Mouse (Mus musculus) gastrocnemius, adult 8-10 months (tissue): ENCODE data around the gene Rragd. TPM values are rescaled to one million over a fixed set of nuclear protein-coding genes. Genes with fewer than 3 reads are reported as not detected.

Experiments used
- DNase-seq, 2 experiments: peaks; one replicate each; pipeline ENCODE4 v3.0.0; 2022; ENCODE audit warnings: low spot score in 2 of 2
- total RNA-seq, 4 experiments: library from RNA; stranded (reverse); gene quantifications; 2 replicates each; pipeline ENCODE4 v1.2.4; 2022

Rragd gene
- total RNA-seq, 4 experiments from 2014 or later: 200 to 232 (median 207) TPM

GRCm38 (mm10) chr4:33032045-33032444, 49.2 kb downstream of the Rragd start:
- DNase-seq: no peak

DNA sequence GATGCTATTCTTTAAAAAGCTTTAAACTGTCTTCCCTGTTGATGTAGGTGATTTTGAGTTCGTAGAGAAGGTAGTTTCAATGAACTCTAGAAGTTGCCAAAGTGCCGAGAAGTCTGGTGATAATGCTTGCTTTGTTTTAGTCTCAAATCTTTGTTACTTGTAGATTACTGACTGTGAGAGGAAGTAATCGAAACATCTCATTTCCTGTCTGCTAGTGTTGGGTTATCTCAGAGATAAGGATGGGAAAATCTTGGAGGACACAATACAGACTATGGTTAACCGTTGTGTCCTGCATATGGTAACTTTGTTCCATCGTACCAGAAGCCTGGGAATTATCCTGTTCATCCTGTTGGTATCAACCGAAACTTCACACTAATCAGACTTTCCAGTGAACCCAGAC, 50.7 kb downstream of the Rragd start:
- no peak for DNase-seq

- DNase-seq: no peak
Measured at GRCm38 (mm10) chr4:33039826-33040225, 57.0 kb downstream of the Rragd start.

- no peak for DNase-seq
Measured at GRCm38 (mm10) chr4:33049601-33050000, 66.8 kb downstream of the Rragd start.

- no peak for DNase-seq
Measured at GRCm38 (mm10) chr4:33052055-33052454, 69.2 kb downstream of the Rragd start.

- DNase-seq: no peak
Measured at GRCm38 (mm10) chr4:33052650-33053049, 69.8 kb downstream of the Rragd start.

GRCm38 (mm10) chr4:33054426-33054825, 71.6 kb downstream of the Rragd start:
- no peak for DNase-seq

- DNase-seq: peak in 1 of 2 experiments; percentile 34
Measured at GRCm38 (mm10) chr4:33056317-33056716, 73.5 kb downstream of the Rragd start.

DNA sequence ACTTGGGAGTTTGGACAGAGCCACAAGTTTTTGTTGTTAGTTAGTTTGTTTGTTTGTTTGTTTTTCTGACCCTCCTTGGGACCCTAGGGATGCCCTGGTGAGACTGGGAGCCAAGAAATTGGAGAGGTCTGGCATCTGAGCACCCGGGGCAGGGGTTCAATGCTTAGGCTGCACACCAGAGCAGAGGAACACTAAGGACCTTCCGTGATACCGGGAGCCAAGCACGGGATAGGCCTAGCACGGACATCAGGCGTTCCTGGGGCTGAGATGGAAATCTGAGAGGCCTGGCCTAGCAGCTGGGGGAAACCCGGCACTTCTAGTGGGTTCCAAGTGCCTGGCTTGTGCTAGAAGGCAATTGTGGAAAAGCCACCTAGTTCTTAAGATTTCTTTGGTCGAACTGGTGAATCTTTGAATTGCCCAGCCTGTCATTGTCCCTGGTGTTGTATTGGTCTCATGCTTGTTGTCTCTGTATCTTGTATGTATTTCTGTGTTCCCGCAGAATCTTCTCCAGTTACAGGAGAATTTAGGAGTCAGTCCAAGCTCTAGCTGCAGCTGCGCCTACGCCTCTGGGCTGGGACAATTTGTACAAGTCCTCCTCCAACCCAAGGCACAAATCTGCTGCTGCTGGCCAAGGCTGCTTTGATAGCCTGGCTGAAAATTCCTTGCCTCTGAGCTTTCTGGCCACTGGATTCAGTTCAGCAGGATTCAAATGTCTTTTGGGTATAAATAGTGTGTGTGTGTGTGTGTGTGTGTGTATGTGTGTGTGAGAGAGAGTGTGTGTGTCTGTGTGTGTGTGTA, 75.3 kb downstream of the Rragd start:
- peak; percentile 80 to 85 for DNase-seq

DNA sequence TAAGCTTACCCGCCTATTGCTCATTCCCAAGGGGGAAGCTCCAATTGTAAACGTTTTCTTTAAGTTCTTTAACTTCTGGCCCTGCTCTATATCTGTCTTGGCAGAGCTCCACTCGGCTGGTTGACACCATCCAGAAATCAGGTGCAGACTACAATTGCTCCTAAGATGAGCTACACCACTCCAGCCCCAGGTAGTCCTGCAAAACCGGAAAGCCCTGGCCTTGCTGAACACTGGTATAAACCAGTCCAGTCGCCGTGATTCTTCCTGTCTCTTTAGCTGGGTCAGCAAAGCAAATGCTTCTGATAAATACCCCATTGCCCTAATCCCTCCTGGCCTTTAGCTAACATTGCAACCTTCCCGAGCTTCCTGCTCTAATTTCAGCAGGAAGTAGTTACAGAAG, 78.3 kb downstream of the Rragd start:
- no peak for DNase-seq

DNA sequence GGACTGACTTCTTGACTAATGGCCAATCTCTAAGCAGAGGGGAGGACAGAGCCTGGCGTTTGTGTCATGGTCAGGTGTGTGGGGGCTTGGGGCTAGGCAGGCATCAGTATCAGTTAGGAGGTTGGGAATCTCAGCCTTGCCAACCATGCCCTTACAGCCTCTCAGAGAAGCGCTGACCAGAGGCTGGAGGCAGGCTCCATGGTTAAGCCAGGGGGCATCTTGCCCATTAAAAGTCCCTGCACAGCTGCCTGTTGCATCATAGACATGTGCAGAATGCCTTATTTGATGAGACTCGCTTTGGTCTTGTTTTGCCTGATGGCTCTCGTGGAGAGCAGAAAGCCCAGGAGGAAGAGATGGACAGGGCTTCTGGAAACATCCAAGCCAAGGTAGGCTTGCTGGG, 80.1 kb downstream of the Rragd start, which contains the start of gene Gabrr2:
TSS of gene Gabrr2 (plus strand) at position 19 of the 400 bp plus-strand sequence.
- peak in 1 of 2 experiments; percentile 22 for DNase-seq

DNA sequence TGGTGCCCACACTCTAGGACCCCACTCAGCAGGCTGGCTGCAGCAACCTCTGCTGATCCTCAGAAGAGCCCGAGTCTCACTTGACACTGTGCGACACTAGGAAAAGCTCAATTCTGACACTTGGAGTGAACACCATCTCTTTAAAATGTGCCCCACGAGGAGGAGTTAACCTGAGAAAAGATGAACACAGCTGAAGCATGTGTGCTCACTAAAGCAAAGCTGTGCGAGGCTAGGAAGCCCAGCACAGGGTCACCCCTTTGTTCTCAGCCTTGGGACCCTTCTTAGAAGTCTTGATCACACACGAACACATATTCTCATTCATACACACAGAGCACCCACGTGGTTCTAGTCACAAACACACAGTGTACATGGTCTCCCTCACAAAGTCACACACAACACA, 82.1 kb downstream of the Rragd start:
- no peak for DNase-seq

DNA sequence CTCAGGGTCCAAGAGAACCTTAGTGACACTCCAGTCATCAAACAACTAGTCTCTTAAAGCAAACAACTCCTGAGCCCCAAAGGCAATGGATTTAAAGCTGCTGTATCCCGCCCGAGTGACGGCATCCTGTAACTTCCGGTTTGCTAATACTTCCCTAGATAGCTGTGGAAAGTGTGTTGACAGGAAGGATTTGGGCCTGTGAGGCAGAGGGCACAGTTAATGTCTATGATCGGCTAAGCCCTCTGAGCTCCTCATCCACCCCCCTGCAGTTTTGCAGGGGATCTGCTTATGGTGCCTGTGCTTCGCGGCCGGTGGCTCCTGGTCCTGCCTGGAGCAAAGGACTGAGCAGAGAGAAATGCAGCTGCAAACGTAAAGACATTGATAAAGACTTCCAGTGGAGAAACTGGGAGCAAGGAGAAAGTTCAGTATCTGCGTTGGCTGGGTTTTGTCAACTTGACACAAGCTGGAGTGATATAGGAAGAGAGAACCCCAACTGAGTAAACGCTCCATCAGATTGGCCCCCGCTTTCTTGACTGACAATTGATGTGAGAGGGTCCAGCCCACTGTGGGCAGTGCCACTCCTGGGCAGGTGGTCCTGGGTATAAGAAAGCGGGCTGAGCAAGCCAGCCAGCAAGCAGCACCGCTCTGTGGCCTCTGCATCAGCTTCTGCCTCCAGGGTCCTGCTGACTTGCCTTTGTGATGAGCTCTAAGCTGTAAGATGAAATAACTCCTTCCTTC, 83.6 kb downstream of the Rragd start:
- DNase-seq: no peak

DNA sequence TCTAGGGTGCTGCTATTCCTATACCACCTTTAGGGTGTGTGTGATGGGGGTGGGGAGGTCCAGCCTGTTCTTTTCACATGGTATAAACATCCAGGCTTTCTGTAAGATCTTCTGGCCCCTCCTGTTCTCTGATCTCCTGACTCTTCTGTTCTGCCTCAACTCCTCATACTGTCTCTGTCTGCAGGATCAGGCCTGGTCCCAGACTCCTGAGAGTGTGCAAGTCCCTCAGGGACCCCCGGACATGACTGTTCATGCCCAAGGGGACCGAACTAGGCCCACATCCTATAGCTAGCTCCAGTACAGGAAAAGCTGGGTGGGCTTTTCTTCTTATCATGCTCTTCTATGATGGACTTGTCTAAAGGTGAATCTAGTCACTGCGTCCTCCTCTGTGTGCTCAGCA, 84.5 kb downstream of the Rragd start:
- no peak for DNase-seq

DNA sequence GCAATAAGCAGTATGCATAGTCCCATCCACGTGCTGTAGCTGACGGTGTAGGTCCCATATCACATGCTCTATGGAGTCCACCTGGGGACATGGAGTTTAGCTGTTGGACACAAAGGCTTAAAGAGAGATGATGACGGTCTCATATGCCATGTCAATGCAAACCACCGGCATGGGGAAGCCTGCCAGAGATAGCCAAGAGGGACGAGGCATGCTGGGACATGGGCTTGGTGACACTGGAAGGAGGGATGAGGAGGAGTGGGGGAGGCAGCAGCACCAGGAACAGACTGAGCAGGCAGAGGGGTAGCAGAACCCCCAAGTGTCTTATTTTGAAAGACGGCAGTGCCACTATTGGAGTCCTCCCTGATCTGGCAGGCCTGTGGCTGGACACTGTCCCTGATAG, 85.0 kb downstream of the Rragd start:
- no peak for DNase-seq

GRCm38 (mm10) chr4:33068894-33069293, 86.1 kb downstream of the Rragd start:
- no peak for DNase-seq

GRCm38 (mm10) chr4:33070326-33070725, 87.5 kb downstream of the Rragd start:
- DNase-seq: no peak

- no peak for DNase-seq
Measured at GRCm38 (mm10) chr4:33071337-33071736, 88.5 kb downstream of the Rragd start.
